ENCODE assay signal across 8 mouse cellular contexts in genomic region chrX:102349843-102350731, GRCm38 (mm10).
A peak's percentile ranks its signal among the peaks of the same experiment; 100 is the strongest.
DNase-seq lines count a peak whose midpoint lies in the region; ATAC-seq lines count a peak whose summit lies in the region.

No protein-coding gene starts in this region.

- H3K4me3 ChIP-seq in kidney, embryonic 16.5 days (ENCODE audit: low read length) = no peak overlapping the region
- no peak overlapping the region for H3K4me3 ChIP-seq in neural tube, embryonic 15.5 days (replicated peaks)

- WGBS in kidney, embryonic 16.5 days = 68% methylated on average over 14 of the region's 14 CpGs
- 73% methylated on average over 14 of the region's 14 CpGs for WGBS in neural tube, embryonic 15.5 days

- H3K27me3 ChIP-seq in kidney, embryonic 16.5 days (ENCODE audit: insufficient read depth, low read length) = peaks cover 30% of the 10 kb centered on the region; the same call in 1 of the 2 replicates
- peaks cover 25% of the 10 kb centered on the region; the same call in 1 of the 2 replicates for H3K27me3 ChIP-seq in neural tube, embryonic 15.5 days (replicated peaks)

- peak; percentile 63; the same call in 1 of the 2 replicates for ATAC-seq in kidney, embryonic 16.5 days (ENCODE audit: low FRiP score, low TSS enrichment)
- no peak for ATAC-seq in neural tube, embryonic 15.5 days (ENCODE audit: low FRiP score)

- no peak for DNase-seq in kidney, adult 9 months
- DNase-seq in adrenal gland, postnatal 36 days = peak; percentile 32 to 48
- peak; percentile 4 for DNase-seq in forelimb bud, embryonic 11.5 days (ENCODE audit: low read depth, low spot score)
- DNase-seq in kidney, postnatal 4 days = peak; percentile 11 to 40
- no peak for DNase-seq in left cerebral cortex, postnatal 14 days (ENCODE audit: low spot score in 2 of 2)
- no peak for DNase-seq in left cerebral cortex, adult 8-10 months (ENCODE audit: low spot score in 2 of 2)

- intact Hi-C loops in left cerebral cortex, postnatal 14 days (cut with DNase I) = loop anchor here (10.0 kb wide), 1 partner anchor 95 kb away; the partner anchor contains the start of gene Cited1

- H3K27ac ChIP-seq in kidney, embryonic 16.5 days (ENCODE audit: low read length) = no peak overlapping the region; the same call in 1 of the 2 replicates
- H3K27ac ChIP-seq in neural tube, embryonic 15.5 days (replicated peaks) = no peak overlapping the region

- H3K4me1 ChIP-seq in kidney, embryonic 16.5 days (ENCODE audit: insufficient read depth, low read length) = no peaks in the 10 kb centered on the region; the same call in 1 of the 2 replicates
- H3K4me1 ChIP-seq in neural tube, embryonic 15.5 days = no peaks in the 10 kb centered on the region; the same call in 1 of the 2 replicates

- no peaks in the 10 kb centered on the region for H3K36me3 ChIP-seq in kidney, embryonic 16.5 days (ENCODE audit: insufficient read depth, low read length)
- H3K36me3 ChIP-seq in neural tube, embryonic 15.5 days = no peaks in the 10 kb centered on the region

- no peak overlapping the region for H3K4me2 ChIP-seq in kidney, embryonic 16.5 days (replicated peaks; ENCODE audit: low read depth, low read length)
- H3K4me2 ChIP-seq in neural tube, embryonic 15.5 days = no peak overlapping the region

- no peak overlapping the region for H3K9ac ChIP-seq in kidney, embryonic 16.5 days (replicated peaks; ENCODE audit: low read length)
- H3K9ac ChIP-seq in neural tube, embryonic 15.5 days (replicated peaks) = no peak overlapping the region

- H3K9me3 ChIP-seq in kidney, embryonic 16.5 days (ENCODE audit: low read length) = no peaks in the 10 kb centered on the region
- no peaks in the 10 kb centered on the region for H3K9me3 ChIP-seq in neural tube, embryonic 15.5 days (replicated peaks)

Comparison
In these comparisons a context has a peak if more than half of its experiments do, and no peak if none do; other contexts are left out.
1. DNase-seq: peak in adrenal gland, postnatal 36 days (2 of 2), forelimb bud, embryonic 11.5 days (single experiment) and kidney, postnatal 4 days (2 of 2); none in kidney, adult 9 months (single experiment), left cerebral cortex, postnatal 14 days (0 of 2) and left cerebral cortex, adult 8-10 months (0 of 2).